ENCODE assay signal across 8 mouse cellular contexts in genomic region chr17:47599511-47600297, GRCm38 (mm10). TPM values are rescaled to one million over a fixed set of nuclear protein-coding genes. Genes with fewer than 3 reads are reported as not detected.
A peak's percentile ranks its signal among the peaks of the same experiment; 100 is the strongest.
DNase-seq lines count a peak whose midpoint lies in the region; ATAC-seq and TF ChIP-seq lines count a peak whose summit lies in the region.

No protein-coding gene starts in this region.

- no peaks in the 10 kb centered on the region for H3K9me3 ChIP-seq in hindbrain, embryonic 12.5 days (replicated peaks)
- no peaks in the 10 kb centered on the region for H3K9me3 ChIP-seq in hindbrain, embryonic 16.5 days (ENCODE audit: control insufficient read depth, low read length)
- H3K9me3 ChIP-seq in kidney, postnatal 0 days (replicated peaks; ENCODE audit: low read length) = no peaks in the 10 kb centered on the region

- TF ChIP-seq POLR2A in bone marrow macrophage, adult 2 months (IDR thresholded peaks at IDR 0.05; ENCODE audit: borderline replicate concordance, low read depth, low read length) = no peak

- H3K9ac ChIP-seq in hindbrain, embryonic 12.5 days = no peak overlapping the region
- H3K9ac ChIP-seq in hindbrain, embryonic 16.5 days (ENCODE audit: low read depth, low read length) = no peak overlapping the region
- no peak overlapping the region for H3K9ac ChIP-seq in kidney, postnatal 0 days (ENCODE audit: low read depth, low read length)

- H3K36me3 ChIP-seq in hindbrain, embryonic 12.5 days = peaks cover 50% of the 10 kb centered on the region
- H3K36me3 ChIP-seq in hindbrain, embryonic 16.5 days (ENCODE audit: control insufficient read depth, insufficient read depth, low read length) = peaks cover 32% of the 10 kb centered on the region
- H3K36me3 ChIP-seq in kidney, postnatal 0 days (ENCODE audit: insufficient read depth, low read length) = peaks cover 43% of the 10 kb centered on the region

- no peak for TF ChIP-seq CTCF in bone marrow macrophage, adult 2 months (IDR thresholded peaks at IDR 0.05; ENCODE audit: low read depth, low read length)
- TF ChIP-seq CTCF in kidney, postnatal 0 days (IDR thresholded peaks at IDR 0.05; ENCODE audit: low read depth) = no peak

- no peak for ATAC-seq in hindbrain, embryonic 12.5 days (ENCODE audit: low FRiP score)
- no peak for ATAC-seq in hindbrain, embryonic 16.5 days
- no peak for ATAC-seq in kidney, postnatal 0 days (replicated peaks; ENCODE audit: low FRiP score, low read depth)
- ATAC-seq in neutrophil, adult 5-6 weeks (ENCODE audit: extremely low read depth, insufficient number of reproducible peaks, low FRiP score, poor library complexity, severe bottlenecking) = peak; percentile 15; the same call in 1 of the 2 replicates

- H3K4me2 ChIP-seq in hindbrain, embryonic 12.5 days (replicated peaks) = no peak overlapping the region
- no peak overlapping the region for H3K4me2 ChIP-seq in hindbrain, embryonic 16.5 days (ENCODE audit: low read length)
- H3K4me2 ChIP-seq in kidney, postnatal 0 days (ENCODE audit: low read length) = no peak overlapping the region

- H3K27ac ChIP-seq in hindbrain, embryonic 12.5 days = 0 out of 2 replicates have a peak overlapping the region, but pooled peaks have one; percentile 2
- no peak overlapping the region for H3K27ac ChIP-seq in hindbrain, embryonic 16.5 days (ENCODE audit: low read depth, low read length)
- peak overlapping the region; percentile 50 for H3K27ac ChIP-seq in bone marrow macrophage, adult 2 months (ENCODE audit: insufficient read depth, low read depth, low read length)
- H3K27ac ChIP-seq in kidney, postnatal 0 days = peak overlapping the region; percentile 43; the same call in 1 of the 2 replicates

- DNase-seq in kidney, postnatal 0 days (ENCODE audit: low spot score) = peak; percentile 39
- no peak for DNase-seq in urinary bladder, postnatal 10 days (ENCODE audit: low spot score)
- DNase-seq in left cerebral cortex, adult 11 months (ENCODE audit: low spot score) = no peak
- DNase-seq in frontal cortex, postnatal 25 days (ENCODE audit: low spot score in 2 of 2) = no peak

- H3K27me3 ChIP-seq in hindbrain, embryonic 12.5 days = no peaks in the 10 kb centered on the region
- no peaks in the 10 kb centered on the region for H3K27me3 ChIP-seq in hindbrain, embryonic 16.5 days (replicated peaks; ENCODE audit: control insufficient read depth, insufficient read depth, low read length)
- no peaks in the 10 kb centered on the region for H3K27me3 ChIP-seq in kidney, postnatal 0 days (ENCODE audit: insufficient read depth, low read length)

- 76% methylated on average over 11 of the region's 11 CpGs for WGBS in hindbrain, embryonic 12.5 days
- WGBS in hindbrain, embryonic 16.5 days = 76% methylated on average over 11 of the region's 11 CpGs
- 72% methylated on average over 11 of the region's 11 CpGs for WGBS in kidney, postnatal 0 days

- peaks cover 32% of the 10 kb centered on the region for H3K4me1 ChIP-seq in hindbrain, embryonic 12.5 days
- peaks cover 20% of the 10 kb centered on the region for H3K4me1 ChIP-seq in hindbrain, embryonic 16.5 days (ENCODE audit: control insufficient read depth, insufficient read depth, low read depth, low read length)
- peaks cover 31% of the 10 kb centered on the region for H3K4me1 ChIP-seq in bone marrow macrophage, adult 2 months (ENCODE audit: control insufficient read depth, insufficient read depth, low read length)
- H3K4me1 ChIP-seq in kidney, postnatal 0 days (replicated peaks; ENCODE audit: insufficient read depth, low read length) = peaks cover 22% of the 10 kb centered on the region; the same call in 1 of the 2 replicates

- H3K4me3 ChIP-seq in hindbrain, embryonic 12.5 days = no peak overlapping the region
- H3K4me3 ChIP-seq in hindbrain, embryonic 16.5 days (ENCODE audit: low read length) = no peak overlapping the region
- H3K4me3 ChIP-seq in bone marrow macrophage, adult 2 months (ENCODE audit: insufficient read depth, low read length) = no peak overlapping the region
- no peak overlapping the region for H3K4me3 ChIP-seq in kidney, postnatal 0 days (replicated peaks; ENCODE audit: low read depth, low read length)

RNA-seq across cellular contexts. Expression of gene Bysl, which starts 11.6 kb away (rescaled TPM):
- polyA plus RNA-seq in hindbrain, embryonic 12.5 days (2016; fragmentation: Nextera tagmentation; extraction: Ambion mirVana) = 31.8 and 32.0 TPM in 2 replicates
- polyA plus RNA-seq in hindbrain, embryonic 16.5 days (2015; fragmentation: Nextera tagmentation; extraction: Ambion mirVana) = 35.5 and 37.8 TPM in 2 replicates
- polyA plus RNA-seq in bone marrow macrophage, adult 2 months (2012; ENCODE audit: insufficient read depth, insufficient read length, missing spikeins) = 4.1 and 5.0 TPM in 2 replicates
- 14.7 and 15.7 TPM in 2 replicates for polyA plus RNA-seq in kidney, postnatal 0 days (2015; fragmentation: Nextera tagmentation; extraction: Ambion mirVana)
- total RNA-seq in neutrophil, adult 5-6 weeks (2017) = 6.3 and 6.4 TPM in 2 replicates

RNA-seq across cellular contexts. Expression of gene Med20, which starts 11.7 kb away (rescaled TPM):
- polyA plus RNA-seq in hindbrain, embryonic 12.5 days (2016; fragmentation: Nextera tagmentation; extraction: Ambion mirVana) = 38.8 and 39.0 TPM in 2 replicates
- 43.7 and 45.3 TPM in 2 replicates for polyA plus RNA-seq in hindbrain, embryonic 16.5 days (2015; fragmentation: Nextera tagmentation; extraction: Ambion mirVana)
- polyA plus RNA-seq in bone marrow macrophage, adult 2 months (2012; ENCODE audit: insufficient read depth, insufficient read length, missing spikeins) = 19.7 and 23.4 TPM in 2 replicates
- polyA plus RNA-seq in kidney, postnatal 0 days (2015; fragmentation: Nextera tagmentation; extraction: Ambion mirVana) = 37.6 and 37.9 TPM in 2 replicates
- 48.5 and 57.4 TPM in 2 replicates for total RNA-seq in neutrophil, adult 5-6 weeks (2017)

RNA-seq across cellular contexts. Expression of gene Gm20517, which starts 11.7 kb away (rescaled TPM):
- polyA plus RNA-seq in hindbrain, embryonic 12.5 days (2016; fragmentation: Nextera tagmentation; extraction: Ambion mirVana) = 2.5 and 3.9 TPM in 2 replicates
- 1.7 and 1.9 TPM in 2 replicates for polyA plus RNA-seq in hindbrain, embryonic 16.5 days (2015; fragmentation: Nextera tagmentation; extraction: Ambion mirVana)
- 1.2 and 3.1 TPM in 2 replicates for polyA plus RNA-seq in bone marrow macrophage, adult 2 months (2012; ENCODE audit: insufficient read depth, insufficient read length, missing spikeins)
- polyA plus RNA-seq in kidney, postnatal 0 days (2015; fragmentation: Nextera tagmentation; extraction: Ambion mirVana) = 1.5 and 1.8 TPM in 2 replicates
- 2.5 and 3.3 TPM in 2 replicates for total RNA-seq in neutrophil, adult 5-6 weeks (2017)

RNA-seq across cellular contexts. Expression of gene Usp49, which starts 30.8 kb away (rescaled TPM):
- 10.5 and 12.3 TPM in 2 replicates for polyA plus RNA-seq in hindbrain, embryonic 12.5 days (2016; fragmentation: Nextera tagmentation; extraction: Ambion mirVana)
- polyA plus RNA-seq in hindbrain, embryonic 16.5 days (2015; fragmentation: Nextera tagmentation; extraction: Ambion mirVana) = 5.2 TPM in 2 replicates
- polyA plus RNA-seq in bone marrow macrophage, adult 2 months (2012; ENCODE audit: insufficient read depth, insufficient read length, missing spikeins) = 7.3 and 8.6 TPM in 2 replicates
- polyA plus RNA-seq in kidney, postnatal 0 days (2015; fragmentation: Nextera tagmentation; extraction: Ambion mirVana) = 2.9 and 4.1 TPM in 2 replicates
- total RNA-seq in neutrophil, adult 5-6 weeks (2017) = 3.1 and 3.8 TPM in 2 replicates
